Mouse (Mus musculus) limb, embryonic 14.5 days (tissue): ENCODE results near the gene Tbc1d22b. TPM values are rescaled to one million over a fixed set of nuclear protein-coding genes. Genes with fewer than 3 reads are reported as not detected.

ENCODE experiments used
- ATAC-seq: fragments of 200-750 bp; cut with Nextera tagmentation; 2 replicates; pipeline ENCODE4 v1.8.0; 2017; ENCODE audit warnings: low read depth, moderate number of reproducible peaks, moderate TSS enrichment; ENCODE audit not compliant: low FRiP score
- DNase-seq: peaks from one replicate; pipeline ENCODE4 v3.0.0-alpha.2; 2015; ENCODE audit warnings: low spot score
- H3K27ac ChIP-seq: fragments of 300-500 bp; sonication (generic); replicated peaks from 2 replicates; pipeline ENCODE4 v1.5.1; 2014; ENCODE audit warnings: low read depth, mild to moderate bottlenecking, low read length, moderate library complexity, mixed read lengths
- H3K27me3 ChIP-seq: fragments of 300-500 bp; sonication (generic); 2 replicates; pipeline ENCODE4 v1.6.1; 2014; ENCODE audit warnings: low read length, mixed read lengths; ENCODE audit not compliant: control insufficient read depth, insufficient read depth
- H3K36me3 ChIP-seq: fragments of 300-500 bp; sonication (generic); 2 replicates; pipeline ENCODE4 v1.6.1; 2014; ENCODE audit warnings: mild to moderate bottlenecking, low read length, moderate library complexity, mixed read lengths; ENCODE audit not compliant: control insufficient read depth, insufficient read depth
- H3K4me1 ChIP-seq: fragments of 300-500 bp; sonication (generic); 2 replicates; pipeline ENCODE4 v1.6.1; 2014; ENCODE audit warnings: antibody characterized with exemption, low read length, mixed read lengths; ENCODE audit not compliant: control insufficient read depth, insufficient read depth
- H3K4me2 ChIP-seq: fragments of 300-500 bp; sonication (generic); replicated peaks from 2 replicates; pipeline ENCODE4 v1.6.1; 2014; ENCODE audit warnings: low read depth, mild to moderate bottlenecking, low read length, moderate library complexity; ENCODE audit not compliant: severe bottlenecking
- H3K4me3 ChIP-seq: fragments of 300-500 bp; sonication (generic); replicated peaks from 2 replicates; pipeline ENCODE4 v1.5.1; 2014; ENCODE audit warnings: low read length
- H3K9ac ChIP-seq: fragments of 300-500 bp; sonication (generic); 2 replicates; pipeline ENCODE4 v1.6.1; 2014; ENCODE audit warnings: mild to moderate bottlenecking, low read depth, low read length, moderate library complexity; ENCODE audit not compliant: severe bottlenecking
- H3K9me3 ChIP-seq: fragments of 300-500 bp; sonication (generic); 2 replicates; pipeline ENCODE4 v1.6.1; 2016; ENCODE audit warnings: low read length; ENCODE audit not compliant: control insufficient read depth
- POLR2A ChIP-seq: fragments of 200-500 bp; IDR thresholded peaks from 2 replicates; pipeline ENCODE4 v1.8.0; 2012; ENCODE audit warnings: inconsistent platforms, mild to moderate bottlenecking, moderate library complexity, borderline replicate concordance; ENCODE audit not compliant: insufficient read depth, insufficient read length; ENCODE audit errors: extremely low read depth
- WGBS: fragments of 180-500 bp; shearing (Covaris S2); extraction: QIAGEN DNeasy Blood & Tissue Kit; methylation state at CpG from one replicate; pipeline ENCODE4 v1.1.7; 2014; 5-methylcytosine and 5-hydroxymethylcytosine counted together
- polyA plus RNA-seq, 2 experiments: library from polyadenylated mRNA; depleted of rRNA in 1 of 2; stranded (reverse) in 1 of 2; unstranded in 1 of 2; fragments of >200 nt; fragmentation: Nextera tagmentation in 1 of 2; extraction: Ambion mirVana in 1 of 2; gene quantifications; 2 replicates each; pipeline versions ENCODE4 v1.2.1 to v1.2.3; 2012 to 2014

The Tbc1d22b gene
- polyA plus RNA-seq, 2 experiments = 15.2 to 24.0 TPM

- H3K4me3 ChIP-seq = peak within 1 kb of the TSS; percentile 91
- TF ChIP-seq POLR2A = peak; percentile 90
- peaks cover 9% of the 10 kb centered on the region; the same call in 1 of the 2 replicates for H3K4me1 ChIP-seq
- peak within 1 kb of the TSS; percentile 86 for H3K4me2 ChIP-seq
- DNase-seq (peak; percentile 93), ATAC-seq (peak; percentile 94)
- no peaks in the 10 kb centered on the region for H3K9me3 ChIP-seq
- WGBS = 1% methylated on average over 50 of the region's 52 CpGs
- H3K27me3 ChIP-seq = no peaks in the 10 kb centered on the region
- H3K36me3 ChIP-seq = peaks cover 6% of the 10 kb centered on the region
- peak within 1 kb of the TSS; percentile 98 for H3K9ac ChIP-seq
- H3K27ac ChIP-seq = peak within 1 kb of the TSS; percentile 95
Measured at GRCm38 (mm10) chr17:29614115-29615023, 64.8 kb downstream of the Tbc1d22b start, which contains the start of the genes Rnf8 and Gm28043. Gene Rnf8 (plus strand): TSS chr17:29614790. Gene Gm28043 (plus strand): TSS chr17:29614876.

- H3K4me2 ChIP-seq = peak overlapping the region; percentile 86
- peaks cover 14% of the 10 kb centered on the region for H3K36me3 ChIP-seq
- TF ChIP-seq POLR2A = no peak
- DNase-seq = no peak
- WGBS = 1% methylated on average over 29 of the region's 43 CpGs
- ATAC-seq = peak; percentile 60; the same call in 1 of the 2 replicates
- no peaks in the 10 kb centered on the region for H3K9me3 ChIP-seq
- peak overlapping the region; percentile 95 for H3K27ac ChIP-seq
- peak overlapping the region; percentile 98 for H3K9ac ChIP-seq
- H3K4me1 ChIP-seq = peaks cover 9% of the 10 kb centered on the region; the same call in 1 of the 2 replicates
- H3K4me3 ChIP-seq = peak overlapping the region; percentile 91
- no peaks in the 10 kb centered on the region for H3K27me3 ChIP-seq
Measured at GRCm38 (mm10) chr17:29615024-29615551, 65.5 kb downstream of the Tbc1d22b start.

GRCm38 (mm10) chr17:29615616-29616015 lies 66.0 kb downstream of the Tbc1d22b start:
- DNase-seq = no peak
- peaks cover 19% of the 10 kb centered on the region for H3K36me3 ChIP-seq
- H3K9me3 ChIP-seq = no peaks in the 10 kb centered on the region
- WGBS = 12% methylated on average over 4 of the region's 4 CpGs
- peak overlapping the region; percentile 86 for H3K4me2 ChIP-seq
- no peak for ATAC-seq
- TF ChIP-seq POLR2A = no peak
- H3K27ac ChIP-seq = no peak overlapping the region
- peak overlapping the region; percentile 91 for H3K4me3 ChIP-seq
- peaks cover 9% of the 10 kb centered on the region; the same call in 1 of the 2 replicates for H3K4me1 ChIP-seq
- no peaks in the 10 kb centered on the region for H3K27me3 ChIP-seq
- peak overlapping the region; percentile 98 for H3K9ac ChIP-seq

GRCm38 (mm10) chr17:29619231-29619630 lies 69.6 kb downstream of the Tbc1d22b start:
- no peak for TF ChIP-seq POLR2A
- WGBS = 76% methylated on average over 3 of the region's 3 CpGs
- peaks cover 51% of the 10 kb centered on the region for H3K36me3 ChIP-seq
- ATAC-seq (no peak), DNase-seq (no peak)
- peaks cover 9% of the 10 kb centered on the region; the same call in 1 of the 2 replicates for H3K4me1 ChIP-seq
- no peaks in the 10 kb centered on the region for H3K27me3 ChIP-seq
- no peak overlapping the region for H3K4me2 ChIP-seq
- no peak overlapping the region for H3K4me3 ChIP-seq
- no peaks in the 10 kb centered on the region for H3K9me3 ChIP-seq
- H3K9ac ChIP-seq = no peak overlapping the region
- no peak overlapping the region for H3K27ac ChIP-seq

GRCm38 (mm10) chr17:29623488-29623887 lies 73.9 kb downstream of the Tbc1d22b start:
- Histone ChIP-seq H3K36me3 (peaks cover 91% of the 10 kb centered on the region), H3K9me3 (no peaks in the 10 kb centered on the region), H3K4me1 (no peaks in the 10 kb centered on the region), H3K4me2 (no peak overlapping the region), H3K9ac (no peak overlapping the region), H3K27ac (no peak overlapping the region), H3K27me3 (no peaks in the 10 kb centered on the region), H3K4me3 (no peak overlapping the region)
- TF ChIP-seq POLR2A = no peak
- no peak for ATAC-seq
- DNase-seq = no peak
- WGBS = 93% methylated on average over 8 of the region's 8 CpGs
